Mouse (Mus musculus) kidney, postnatal 10 days (tissue): ENCODE data around the gene Ndst4.

ENCODE experiments used
- DNase-seq: peaks from one replicate; pipeline ENCODE4 v3.0.0; 2021; ENCODE audit warnings: mixed read lengths

Ndst4 gene

DNA sequence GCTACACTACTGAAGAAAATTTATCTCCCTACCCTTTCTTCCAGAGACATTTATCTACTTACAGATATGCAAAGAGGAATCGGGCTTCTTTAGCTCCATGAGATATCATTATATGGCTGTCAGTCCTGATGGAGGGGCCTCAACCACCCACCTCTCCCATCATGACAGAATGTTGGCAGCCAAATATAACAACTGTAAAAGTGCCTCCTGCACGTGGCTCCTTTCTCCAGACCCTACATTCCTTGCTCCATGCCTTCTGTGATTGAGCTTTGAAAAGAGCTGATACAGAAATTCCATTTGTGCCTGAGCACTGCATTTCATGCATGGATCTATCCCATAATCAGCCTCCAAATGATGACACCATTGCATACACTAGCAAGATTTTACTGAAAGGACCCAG is 331.1 kb downstream of the Ndst4 start:
- no peak for DNase-seq

- no peak for DNase-seq
These were observed 340.7 kb downstream of the Ndst4 start for GRCm38 (mm10) chr3:125744468-125745141.

GRCm38 (mm10) chr3:125745142-125745496 is 341.2 kb downstream of the Ndst4 start:
- no peak for DNase-seq

GRCm38 (mm10) chr3:125746367-125746766 is 342.5 kb downstream of the Ndst4 start:
- DNase-seq: no peak

GRCm38 (mm10) chr3:125756911-125757310 is 353.0 kb downstream of the Ndst4 start:
- DNase-seq: no peak

DNA sequence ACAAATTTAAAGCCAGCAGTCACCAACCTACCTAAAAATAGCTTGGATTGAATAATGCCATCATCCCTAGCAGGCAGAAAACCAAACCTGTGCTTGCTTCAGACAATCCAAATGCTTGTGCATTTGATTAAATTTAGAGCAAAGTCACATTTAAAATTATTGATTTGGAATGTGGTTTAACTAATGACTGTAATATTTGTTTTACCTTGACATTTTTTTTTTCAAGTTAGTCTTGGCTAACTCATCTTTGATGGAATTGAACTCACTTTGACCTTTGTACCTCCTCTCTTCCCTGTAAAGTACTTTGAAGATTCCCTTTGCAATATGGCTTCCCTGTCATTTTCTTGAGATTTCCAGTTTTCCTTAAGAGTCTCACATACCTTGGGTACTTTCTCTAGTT is 356.8 kb downstream of the Ndst4 start:
- DNase-seq: no peak
